Mouse (Mus musculus): ENCODE results near the gene Irgm1.

- TF ChIP-seq CTCF (IDR thresholded peaks at IDR 0.05; ENCODE audit: extremely low read depth, insufficient read length, insufficient replicate concordance, low read depth, low read length) (no peak), POLR2A (IDR thresholded peaks at IDR 0.05; ENCODE audit: low read depth, low read length) (no peak)
These were observed 26.2 kb downstream of the Irgm1 start for GRCm38 (mm10) chr11:48845244-48845815.
